Mouse (Mus musculus) erythroblast, embryonic 14.5 days (primary cell): ENCODE measurements around the gene Slamf6. TPM values are rescaled to one million over a fixed set of nuclear protein-coding genes. Genes with fewer than 3 reads are reported as not detected.
"Not testable (repeated sequence)": the region's sequence is repeated elsewhere in the genome, so short reads cannot be mapped to it uniquely, and the experiment has no call there.

Experiments used
- H3K27me3 ChIP-seq: 2 replicates; pipeline ENCODE4 v1.6.1; 2012; ENCODE audit warnings: inconsistent platforms; ENCODE audit not compliant: control insufficient read depth
- H3K36me3 ChIP-seq: 2 replicates; pipeline ENCODE4 v1.6.1; 2012; ENCODE audit warnings: mild to moderate bottlenecking, inconsistent platforms; ENCODE audit not compliant: control insufficient read depth
- H3K4me1 ChIP-seq: 2 replicates; pipeline ENCODE4 v1.6.1; 2012; ENCODE audit warnings: inconsistent platforms; ENCODE audit not compliant: control insufficient read depth
- H3K4me3 ChIP-seq: replicated peaks from 2 replicates; pipeline ENCODE3; 2012; ENCODE audit warnings: moderate library complexity, mild to moderate bottlenecking, inconsistent platforms
- H3K9me3 ChIP-seq: 2 replicates; pipeline ENCODE4 v1.6.1; 2012; ENCODE audit warnings: low read length, inconsistent platforms, mixed read lengths; ENCODE audit not compliant: control insufficient read depth
- GATA1 ChIP-seq: IDR thresholded peaks from 2 replicates; pipeline ENCODE4 v1.6.1; 2012; ENCODE audit warnings: low read length, inconsistent platforms, mixed read lengths
- TAL1 ChIP-seq: IDR thresholded peaks from 3 replicates; pipeline ENCODE4 v1.6.1; 2012; ENCODE audit warnings: low read length, inconsistent platforms, mixed read lengths
- polyA plus RNA-seq: library from polyadenylated mRNA; stranded (reverse); fragments of >175 nt; gene quantifications from 2 replicates; pipeline ENCODE4 v1.2.3, GENCODE M21; 2012

Gene Slamf6
- polyA plus RNA-seq, 1 experiment: 0.01 TPM

DNA sequence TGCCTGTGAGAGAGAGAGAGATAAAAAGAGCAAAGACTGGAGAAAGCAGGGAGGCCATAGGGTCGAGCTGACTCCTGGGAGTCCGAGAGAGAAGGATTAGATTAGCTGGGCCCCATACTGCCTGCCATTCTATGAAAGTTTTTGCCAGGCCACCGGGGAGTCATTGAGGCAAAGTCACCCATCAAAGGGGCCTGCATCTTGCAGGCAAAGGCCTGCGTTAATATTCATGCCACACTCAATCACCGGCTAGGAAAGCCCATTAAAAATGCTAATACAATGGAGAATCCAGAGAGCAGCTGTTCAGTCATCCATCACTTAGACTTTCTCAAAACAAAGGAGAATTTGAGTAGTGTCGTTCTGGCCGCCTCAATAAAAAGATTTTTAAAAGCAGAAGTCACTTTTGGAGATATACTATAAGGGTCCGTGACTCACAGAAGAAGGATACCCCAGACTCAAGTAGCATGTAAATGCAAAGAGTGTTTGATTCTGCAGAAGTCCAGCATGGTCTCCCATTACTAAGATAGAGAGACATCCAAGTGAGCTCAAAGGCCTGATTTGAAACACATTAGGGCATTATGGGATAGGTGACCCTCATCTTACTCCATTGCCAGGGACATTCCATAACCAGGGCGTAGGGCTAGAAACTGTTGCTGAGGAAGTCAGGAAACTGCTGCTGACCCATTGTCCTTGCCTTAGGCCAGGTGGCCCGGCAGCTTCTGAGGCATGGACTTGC is 53.7 kb downstream of the Slamf6 start:
- Histone ChIP-seq H3K4me1 (no peaks in the 10 kb centered on the region), H3K9me3 (no peaks in the 10 kb centered on the region)

GRCm38 (mm10) chr1:171974361-171974760 is 57.0 kb downstream of the Slamf6 start:
- not testable (repeated sequence) for H3K4me3 ChIP-seq

More for the DNA sequence above, 53.7 kb downstream of the Slamf6 start:
- no peaks in the 10 kb centered on the region for H3K36me3 ChIP-seq
- H3K4me3 ChIP-seq: no peak overlapping the region
- TF ChIP-seq TAL1 (no peak), GATA1 (no peak)
- H3K27me3 ChIP-seq: no peaks in the 10 kb centered on the region

GRCm38 (mm10) chr1:171975377-171975776 is 58.1 kb downstream of the Slamf6 start:
- H3K9me3 ChIP-seq: no peaks in the 10 kb centered on the region
- no peaks in the 10 kb centered on the region for H3K4me1 ChIP-seq
- no peaks in the 10 kb centered on the region for H3K36me3 ChIP-seq
- TF ChIP-seq GATA1 (no peak), TAL1 (no peak)
- no peaks in the 10 kb centered on the region for H3K27me3 ChIP-seq
- H3K4me3 ChIP-seq: no peak overlapping the region

More at GRCm38 (mm10) chr1:171974361-171974760, 57.0 kb downstream of the Slamf6 start:
- not testable (repeated sequence) for H3K9me3 ChIP-seq, H3K4me1 ChIP-seq, H3K27me3 ChIP-seq, H3K36me3 ChIP-seq

DNA sequence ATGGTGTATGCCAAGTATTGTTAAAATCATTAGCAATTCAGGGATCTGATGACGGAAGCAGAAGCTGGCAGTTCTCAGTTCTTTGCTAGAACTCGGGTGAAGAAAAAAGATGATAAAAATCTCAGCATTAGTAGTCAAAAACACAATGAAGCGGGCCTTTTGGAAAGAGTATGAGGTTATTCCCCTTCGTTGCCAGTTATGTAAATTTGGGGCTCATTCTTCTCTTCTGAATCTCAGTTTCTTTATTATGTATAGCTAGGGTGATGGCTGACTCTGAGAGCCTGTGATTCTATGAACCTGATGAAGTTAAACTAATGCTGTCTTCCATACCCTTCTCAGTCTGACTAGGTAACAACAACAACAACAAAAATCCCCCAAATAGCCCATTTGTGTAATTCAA is 58.5 kb downstream of the Slamf6 start:
- no peaks in the 10 kb centered on the region for H3K36me3 ChIP-seq
- no peak for TF ChIP-seq GATA1
- TF ChIP-seq TAL1: no peak
- H3K27me3 ChIP-seq: no peaks in the 10 kb centered on the region
- H3K9me3 ChIP-seq: no peaks in the 10 kb centered on the region
- no peak overlapping the region for H3K4me3 ChIP-seq
- H3K4me1 ChIP-seq: no peaks in the 10 kb centered on the region

GRCm38 (mm10) chr1:171976826-171977539 is 59.7 kb downstream of the Slamf6 start:
- Histone ChIP-seq H3K9me3 (no peaks in the 10 kb centered on the region), H3K27me3 (no peaks in the 10 kb centered on the region), H3K4me3 (no peak overlapping the region), H3K4me1 (no peaks in the 10 kb centered on the region), H3K36me3 (no peaks in the 10 kb centered on the region)
- no peak for TF ChIP-seq GATA1
- no peak for TF ChIP-seq TAL1

- TF ChIP-seq GATA1 (no peak), TAL1 (no peak)
- H3K9me3 ChIP-seq: no peaks in the 10 kb centered on the region
- no peaks in the 10 kb centered on the region for H3K36me3 ChIP-seq
- H3K27me3 ChIP-seq: no peaks in the 10 kb centered on the region
- H3K4me3 ChIP-seq: no peak overlapping the region
- no peaks in the 10 kb centered on the region for H3K4me1 ChIP-seq
Observed at GRCm38 (mm10) chr1:171977891-171978290, 60.6 kb downstream of the Slamf6 start.

DNA sequence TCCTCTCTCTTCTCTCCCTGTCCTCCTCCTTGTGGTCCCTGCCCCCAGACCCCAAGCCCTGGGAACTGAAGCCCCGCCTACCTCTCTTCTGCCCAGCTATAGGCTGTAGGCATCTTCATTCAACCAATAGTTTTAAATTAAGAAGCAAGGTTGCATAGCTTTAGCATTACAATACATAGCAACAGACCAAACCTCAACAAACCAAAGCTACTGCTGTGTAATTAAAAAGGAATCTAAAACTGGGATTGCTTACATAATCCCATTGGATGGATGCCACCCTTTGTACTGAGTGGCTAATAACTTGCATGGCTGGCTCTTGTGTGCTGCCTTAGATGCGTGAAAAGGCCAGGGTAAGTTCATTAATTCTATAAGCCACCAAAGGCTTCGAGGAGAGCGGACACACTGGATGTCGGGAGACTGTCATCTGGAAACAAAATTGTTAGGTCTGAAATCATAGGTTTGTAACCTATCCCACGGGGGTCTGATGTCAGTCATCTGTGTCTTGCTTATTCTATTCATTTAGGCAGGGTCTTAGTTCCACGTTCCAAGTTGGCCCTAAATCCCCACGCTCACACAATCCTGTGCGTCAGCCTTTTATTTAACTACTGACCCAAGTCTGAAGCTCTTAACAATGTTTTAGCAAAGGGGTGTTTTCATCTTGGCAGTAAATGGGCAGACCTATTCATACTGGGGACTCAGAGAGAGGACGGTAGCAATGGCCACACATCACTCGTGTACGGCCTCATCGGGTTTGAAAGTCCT is 62.8 kb downstream of the Slamf6 start:
- no peak overlapping the region for H3K4me3 ChIP-seq
- no peaks in the 10 kb centered on the region for H3K4me1 ChIP-seq
- no peaks in the 10 kb centered on the region for H3K27me3 ChIP-seq
- H3K36me3 ChIP-seq: no peaks in the 10 kb centered on the region
- no peaks in the 10 kb centered on the region for H3K9me3 ChIP-seq
- TF ChIP-seq TAL1 (no peak), GATA1 (no peak)

- TF ChIP-seq GATA1 (no peak), TAL1 (no peak)
- Histone ChIP-seq H3K9me3 (no peaks in the 10 kb centered on the region), H3K4me1 (no peaks in the 10 kb centered on the region), H3K4me3 (no peak overlapping the region), H3K36me3 (no peaks in the 10 kb centered on the region), H3K27me3 (no peaks in the 10 kb centered on the region)
Observed at GRCm38 (mm10) chr1:171982170-171982569, 64.9 kb downstream of the Slamf6 start.

- Histone ChIP-seq H3K4me3 (no peak overlapping the region), H3K4me1 (no peaks in the 10 kb centered on the region), H3K9me3 (no peaks in the 10 kb centered on the region), H3K36me3 (no peaks in the 10 kb centered on the region), H3K27me3 (no peaks in the 10 kb centered on the region)
- TF ChIP-seq TAL1: no peak
- no peak for TF ChIP-seq GATA1
Observed at GRCm38 (mm10) chr1:171982740-171983139, 65.4 kb downstream of the Slamf6 start.
